Mouse (Mus musculus): ENCODE data around the gene Abca4. TPM values are rescaled to one million over a fixed set of nuclear protein-coding genes. Genes with fewer than 3 reads are reported as not detected.
A peak's percentile ranks its signal among the peaks of the same experiment; 100 is the strongest.
"Not testable (repeated sequence)": the region's sequence is repeated elsewhere in the genome, so short reads cannot be mapped to it uniquely, and the experiment has no call there.

Gene Abca4
- total RNA-seq, 2 experiments from 2014 or later, result 1.1 to 3.2 TPM

GRCm38 (mm10) chr3:122049158-122049557 lies 4.9 kb downstream of the Abca4 start:
- no peak for DNase-seq (ENCODE audit: low spot score in 2 of 2)

- no peak for DNase-seq (ENCODE audit: low spot score in 2 of 2)
Measured at GRCm38 (mm10) chr3:122058439-122059198, 14.4 kb downstream of the Abca4 start.

GRCm38 (mm10) chr3:122062586-122062985 lies 18.3 kb downstream of the Abca4 start:
- no peak for DNase-seq (ENCODE audit: low spot score in 2 of 2)

GRCm38 (mm10) chr3:122064556-122065410 lies 20.5 kb downstream of the Abca4 start:
- DNase-seq (ENCODE audit: low spot score in 2 of 2), result peak in 1 of 2 experiments; percentile 22

- no peak for DNase-seq (ENCODE audit: low spot score in 2 of 2)
Measured at GRCm38 (mm10) chr3:122071769-122072168, 27.5 kb downstream of the Abca4 start.

GRCm38 (mm10) chr3:122072646-122073571 lies 28.7 kb downstream of the Abca4 start:
- no peak for DNase-seq (ENCODE audit: low spot score in 2 of 2)

GRCm38 (mm10) chr3:122073595-122073994 lies 29.4 kb downstream of the Abca4 start:
- DNase-seq (ENCODE audit: low spot score in 2 of 2), result no peak

- no peak for DNase-seq (ENCODE audit: low spot score in 2 of 2)
Measured at GRCm38 (mm10) chr3:122074334-122074733, 30.1 kb downstream of the Abca4 start.

GRCm38 (mm10) chr3:122078141-122078540 lies 33.9 kb downstream of the Abca4 start:
- DNase-seq (ENCODE audit: low spot score in 2 of 2), result no peak

GRCm38 (mm10) chr3:122079172-122079571 lies 34.9 kb downstream of the Abca4 start:
- DNase-seq (ENCODE audit: low spot score in 2 of 2), result no peak

GRCm38 (mm10) chr3:122081634-122082033 lies 37.4 kb downstream of the Abca4 start:
- DNase-seq (ENCODE audit: low spot score in 2 of 2), result not testable (repeated sequence)

GRCm38 (mm10) chr3:122082338-122082737 lies 38.1 kb downstream of the Abca4 start:
- DNase-seq (ENCODE audit: low spot score in 2 of 2), result no peak

GRCm38 (mm10) chr3:122085157-122085989 lies 41.1 kb downstream of the Abca4 start:
- DNase-seq (ENCODE audit: low spot score in 2 of 2), result no peak

GRCm38 (mm10) chr3:122088054-122088681 lies 43.9 kb downstream of the Abca4 start:
- no peak for DNase-seq (ENCODE audit: low spot score in 2 of 2)

- no peak for DNase-seq (ENCODE audit: low spot score in 2 of 2)
Measured at GRCm38 (mm10) chr3:122090338-122090737, 46.1 kb downstream of the Abca4 start.

GRCm38 (mm10) chr3:122099713-122100112 lies 55.5 kb downstream of the Abca4 start:
- no peak for DNase-seq (ENCODE audit: low spot score in 2 of 2)

- no peak for DNase-seq (ENCODE audit: low spot score in 2 of 2)
Measured at GRCm38 (mm10) chr3:122102091-122102490, 57.8 kb downstream of the Abca4 start.

- peak; percentile 86 to 93 for DNase-seq (ENCODE audit: low spot score in 2 of 2)
Measured at GRCm38 (mm10) chr3:122103864-122104808, 59.9 kb downstream of the Abca4 start.

Measured in adrenal gland, adult 18-20 months (tissue).